Mouse (Mus musculus) brown adipose tissue, adult 24 weeks (tissue): ENCODE measurements around the gene Armc10. TPM values are rescaled to one million over a fixed set of nuclear protein-coding genes. Genes with fewer than 3 reads are reported as not detected.
"Not testable (repeated sequence)": the region's sequence is repeated elsewhere in the genome, so short reads cannot be mapped to it uniquely, and the experiment has no call there.

Source experiments
- H3K27ac ChIP-seq: fragments of 200-500 bp; replicated peaks from 2 replicates; pipeline ENCODE4 v1.5.1; 2012; ENCODE audit warnings: low read depth, mild to moderate bottlenecking, low read length
- H3K4me1 ChIP-seq: fragments of 200-500 bp; 2 replicates; pipeline ENCODE4 v1.6.1; 2012; ENCODE audit warnings: low read length, mixed read lengths; ENCODE audit not compliant: control insufficient read depth, insufficient read depth, insufficient read length
- H3K4me3 ChIP-seq: fragments of 200-500 bp; 2 replicates; pipeline ENCODE4 v1.5.1; 2012; ENCODE audit warnings: low read depth, mild to moderate bottlenecking, low read length, moderate library complexity; ENCODE audit not compliant: insufficient read depth
- polyA plus RNA-seq: library from polyadenylated mRNA; stranded (reverse); fragments of >200 nt; gene quantifications from 2 replicates; pipeline ENCODE4 v1.2.4, GENCODE M21; 2012; ENCODE audit not compliant: missing spikeins, insufficient read depth, insufficient read length

The Armc10 gene
- polyA plus RNA-seq, 1 experiment = 11.3 TPM

GRCm38 (mm10) chr5:21706546-21706945, 60.9 kb downstream of the Armc10 start:
- no peak overlapping the region for H3K27ac ChIP-seq
- no peaks in the 10 kb centered on the region for H3K4me1 ChIP-seq
- no peak overlapping the region for H3K4me3 ChIP-seq

GRCm38 (mm10) chr5:21708011-21708410, 62.4 kb downstream of the Armc10 start:
- H3K4me1 ChIP-seq, H3K27ac ChIP-seq, H3K4me3 ChIP-seq: not testable (repeated sequence)

Other genes starting within 250 kb of the Armc10 start
- gene Ccdc146, start 221.1 kb upstream of the Armc10 start, polyA plus RNA-seq = not detected in 2 replicates
- 7.8 and 8.3 TPM in 2 replicates for gene Fam185a, start 220.9 kb upstream of the Armc10 start, polyA plus RNA-seq
- 2.4 and 4.0 TPM in 2 replicates for gene Lrrc17, start 102.3 kb upstream of the Armc10 start, polyA plus RNA-seq
- gene Fbxl13, start 179 bp upstream of the Armc10 start, polyA plus RNA-seq = not detected in 2 replicates
- 9.0 and 12.9 TPM in 2 replicates for gene Napepld, start 55.6 kb downstream of the Armc10 start, polyA plus RNA-seq
- 426 and 475 TPM in 2 replicates for gene Pmpcb, start 91.3 kb downstream of the Armc10 start, polyA plus RNA-seq
- gene Dnajc2, start 139.4 kb downstream of the Armc10 start, polyA plus RNA-seq = 16.8 and 19.9 TPM in 2 replicates
- 83.9 and 86.9 TPM in 2 replicates for gene Psmc2, start 139.5 kb downstream of the Armc10 start, polyA plus RNA-seq
- gene Slc26a5, start 219.8 kb downstream of the Armc10 start, polyA plus RNA-seq = not detected in 2 replicates